Mouse (Mus musculus) gastrocnemius, adult 8-10 months (tissue): ENCODE measurements around the gene Dok1. TPM values are rescaled to one million over a fixed set of nuclear protein-coding genes. Genes with fewer than 3 reads are reported as not detected.

Experiments
- DNase-seq, 2 experiments: peaks; one replicate each; pipeline ENCODE4 v3.0.0; 2022; ENCODE audit warnings: low spot score in 2 of 2
- total RNA-seq, 4 experiments: library from RNA; stranded (reverse); gene quantifications; 2 replicates each; pipeline ENCODE4 v1.2.4; 2022

The Dok1 gene
- total RNA-seq, 4 experiments from 2014 or later, result 0.56 to 1.2 (median 1.1) TPM

DNA sequence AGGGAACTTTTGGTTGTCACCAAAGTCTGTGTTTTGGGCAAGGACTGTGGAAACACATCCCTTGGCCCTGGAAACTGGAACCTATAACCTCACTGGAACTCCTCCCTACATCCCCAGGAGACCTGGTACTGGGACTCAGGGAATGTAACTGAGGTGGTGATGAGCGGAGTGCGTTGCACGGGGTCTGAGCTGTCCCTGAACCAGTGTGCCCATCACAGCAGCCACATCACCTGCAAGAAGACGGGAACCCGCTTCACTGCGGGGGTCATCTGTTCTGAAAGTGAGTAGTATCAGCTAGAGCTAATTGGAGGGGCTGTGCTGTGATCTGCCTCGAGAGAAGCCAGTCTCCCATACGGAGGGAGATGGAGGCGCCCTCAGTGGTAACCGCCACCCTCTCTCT is 16.1 kb upstream of the Dok1 start:
- no peak for DNase-seq

DNA sequence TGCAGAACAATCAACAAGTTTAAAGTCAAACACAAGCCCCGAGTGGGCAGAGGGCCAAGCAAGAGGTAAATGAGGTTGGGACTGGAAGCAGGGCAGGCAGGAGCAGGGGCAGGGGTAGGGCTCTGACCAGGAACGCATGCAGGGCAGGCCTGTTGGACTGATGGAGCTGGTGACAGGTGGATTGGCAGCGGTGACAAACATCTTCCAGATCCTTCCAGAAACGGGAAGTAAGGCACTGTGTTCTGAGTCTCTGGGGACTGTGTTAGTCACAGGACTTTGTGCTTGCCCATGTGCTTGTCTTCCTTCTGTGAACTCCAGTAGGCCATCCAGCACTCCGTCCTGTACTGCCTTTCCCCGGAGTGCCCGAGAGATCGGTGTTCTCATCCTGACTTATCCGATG is 11.5 kb upstream of the Dok1 start:
- no peak for DNase-seq

DNA sequence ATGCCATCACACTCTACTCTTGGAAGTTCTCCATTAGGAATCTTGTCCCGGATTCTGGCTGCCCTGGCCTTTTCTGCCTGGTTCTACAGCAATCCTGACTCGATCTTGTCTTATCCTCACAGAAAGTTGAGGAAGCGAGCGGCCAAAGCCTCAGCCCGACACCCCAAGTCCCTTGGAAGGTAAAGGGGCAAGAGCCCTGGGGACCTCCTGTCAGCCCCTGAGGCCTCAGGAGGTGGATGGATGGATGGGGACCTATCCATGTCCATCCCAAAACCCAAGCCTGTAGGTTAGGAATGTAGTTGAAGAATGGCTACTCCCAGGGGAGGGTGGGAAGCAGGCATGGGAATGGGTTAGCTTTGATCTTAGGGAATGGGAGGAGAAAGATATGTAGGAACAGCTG is 10.7 kb upstream of the Dok1 start:
- DNase-seq, result no peak

DNA sequence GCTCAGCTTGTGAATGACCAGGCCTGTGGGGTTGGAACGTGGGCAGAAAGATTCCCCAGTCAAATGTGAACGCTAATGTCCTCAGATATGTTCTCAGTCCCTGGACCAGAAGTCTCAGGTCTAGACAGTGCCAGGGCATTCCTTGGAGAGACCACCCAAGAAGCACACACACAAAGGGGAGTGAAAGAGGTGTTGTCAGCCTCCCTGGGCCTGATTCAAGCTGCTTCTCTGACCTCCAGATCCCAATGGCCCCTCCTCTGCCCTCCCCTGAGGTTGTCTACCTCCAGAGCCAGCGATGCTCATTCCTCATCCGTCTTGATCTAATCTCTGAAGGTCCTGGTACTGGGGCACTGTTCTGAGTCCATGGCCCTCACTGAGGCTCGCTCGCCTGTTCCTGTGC is 10.3 kb upstream of the Dok1 start:
- DNase-seq, result no peak

DNA sequence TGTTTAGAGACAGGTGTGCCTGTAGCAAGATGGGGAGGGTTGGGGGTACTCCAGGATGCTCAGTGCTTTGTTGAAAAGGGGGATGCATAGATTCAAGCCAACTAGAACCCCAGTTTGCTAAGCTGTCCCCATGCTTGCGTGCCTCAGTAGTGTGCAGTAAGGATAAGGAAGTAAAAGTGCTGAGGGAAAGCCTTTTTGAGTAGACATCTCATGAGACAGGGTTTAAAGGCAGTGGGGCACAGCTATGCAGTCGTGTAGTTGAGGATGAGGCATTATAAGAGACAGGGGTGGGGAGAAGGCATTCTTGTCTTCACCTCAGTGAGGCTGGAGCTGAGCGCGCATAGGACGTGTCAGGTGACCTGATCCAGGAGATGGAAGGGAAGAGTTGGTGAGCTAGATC is 7.3 kb upstream of the Dok1 start:
- DNase-seq, result no peak

DNA sequence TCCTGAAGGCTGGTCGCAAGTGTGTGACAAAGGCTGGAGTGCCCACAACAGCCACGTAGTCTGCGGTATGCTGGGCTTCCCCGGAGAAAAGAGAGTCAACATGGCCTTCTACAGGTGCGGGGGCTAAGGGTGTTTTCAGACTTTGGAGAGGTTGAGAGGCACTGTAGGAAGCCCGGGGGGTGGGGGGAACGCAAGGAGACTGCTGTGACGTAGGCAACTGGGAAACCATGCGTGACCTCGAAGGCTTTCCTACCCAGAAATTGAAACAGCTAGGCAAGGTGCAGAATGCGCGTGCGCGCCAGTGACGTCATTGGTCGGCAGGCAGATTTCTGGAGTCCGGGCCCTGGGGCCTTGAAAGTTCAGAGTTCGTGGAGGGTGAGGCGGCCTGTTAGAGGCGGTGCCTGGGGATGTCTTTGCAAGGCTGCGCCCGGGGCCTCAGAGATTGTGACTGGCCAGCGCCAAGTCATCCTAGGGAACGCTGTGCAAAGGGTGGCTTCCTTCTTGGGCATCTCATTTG is 5.3 kb upstream of the Dok1 start:
- peak; percentile 88 to 89 for DNase-seq

DNA sequence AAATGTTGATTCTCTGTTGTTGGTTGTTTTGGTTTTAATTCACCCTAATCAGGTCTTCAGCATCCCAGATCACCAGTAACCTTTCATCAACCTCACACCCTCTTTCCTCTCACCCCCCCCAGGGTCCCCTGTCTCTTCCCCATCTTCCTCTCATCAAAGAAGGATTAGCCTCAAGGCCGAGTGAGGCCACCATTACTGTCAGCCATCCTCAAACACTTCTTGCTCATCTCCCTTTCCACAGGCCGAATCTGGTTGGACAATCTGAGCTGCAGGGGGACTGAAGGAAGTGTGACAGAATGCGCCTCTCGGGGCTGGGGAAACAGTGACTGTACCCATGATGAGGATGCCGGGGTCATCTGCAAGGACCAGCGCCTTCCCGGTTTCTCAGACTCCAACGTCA is 3.9 kb upstream of the Dok1 start:
- no peak for DNase-seq

DNA sequence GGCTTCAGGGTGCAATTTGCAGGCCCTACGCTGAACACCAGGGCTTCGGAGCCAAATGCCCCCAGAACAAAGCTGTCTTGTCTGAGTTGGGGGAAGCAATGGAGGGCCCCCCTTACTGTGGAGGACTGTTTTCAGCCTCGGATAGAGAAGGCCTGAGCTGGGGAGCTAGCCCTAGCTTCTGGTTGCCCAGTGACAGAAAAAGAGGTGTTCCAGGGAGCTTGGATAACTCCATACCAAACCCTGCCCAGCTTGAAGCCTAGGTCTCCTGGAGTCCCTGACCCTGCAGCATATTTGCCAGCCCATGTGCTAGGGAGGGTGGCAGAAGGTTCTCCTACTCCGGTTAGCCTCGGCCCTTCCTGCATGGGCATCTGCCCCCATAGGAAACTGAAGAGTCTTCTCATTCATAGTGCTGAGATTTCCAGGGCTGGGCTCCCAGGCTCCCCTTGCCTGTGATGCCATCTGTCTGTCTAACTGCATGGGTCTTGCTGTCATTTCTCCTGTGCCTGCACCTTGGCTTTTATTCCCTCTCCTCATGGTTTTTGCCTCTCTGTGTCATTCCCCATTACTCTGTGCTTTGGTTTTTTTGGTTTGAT is 1.3 kb upstream of the Dok1 start:
- no peak for DNase-seq

DNA sequence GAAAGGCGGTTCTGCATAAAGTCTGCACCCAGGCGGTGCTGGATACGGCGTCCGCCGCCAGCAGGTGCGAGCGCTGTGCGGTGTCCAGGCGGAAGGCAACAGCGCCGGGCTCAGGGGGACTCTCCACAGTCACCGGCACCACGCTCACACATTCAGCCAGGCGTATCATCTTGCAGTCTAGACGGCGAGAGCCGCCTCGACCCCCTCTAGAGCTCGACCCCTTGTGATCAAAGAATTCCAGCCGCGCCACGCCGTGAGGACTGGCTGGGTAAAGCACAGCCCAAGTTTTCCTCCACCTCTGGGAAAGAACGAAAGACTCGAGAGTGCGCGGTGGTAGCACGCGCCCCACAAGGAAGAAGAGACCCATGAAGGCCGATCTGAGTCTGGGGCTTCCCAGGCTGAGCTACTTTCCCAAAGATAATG is 491 bp downstream of the Dok1 start:
- DNase-seq, result no peak

DNA sequence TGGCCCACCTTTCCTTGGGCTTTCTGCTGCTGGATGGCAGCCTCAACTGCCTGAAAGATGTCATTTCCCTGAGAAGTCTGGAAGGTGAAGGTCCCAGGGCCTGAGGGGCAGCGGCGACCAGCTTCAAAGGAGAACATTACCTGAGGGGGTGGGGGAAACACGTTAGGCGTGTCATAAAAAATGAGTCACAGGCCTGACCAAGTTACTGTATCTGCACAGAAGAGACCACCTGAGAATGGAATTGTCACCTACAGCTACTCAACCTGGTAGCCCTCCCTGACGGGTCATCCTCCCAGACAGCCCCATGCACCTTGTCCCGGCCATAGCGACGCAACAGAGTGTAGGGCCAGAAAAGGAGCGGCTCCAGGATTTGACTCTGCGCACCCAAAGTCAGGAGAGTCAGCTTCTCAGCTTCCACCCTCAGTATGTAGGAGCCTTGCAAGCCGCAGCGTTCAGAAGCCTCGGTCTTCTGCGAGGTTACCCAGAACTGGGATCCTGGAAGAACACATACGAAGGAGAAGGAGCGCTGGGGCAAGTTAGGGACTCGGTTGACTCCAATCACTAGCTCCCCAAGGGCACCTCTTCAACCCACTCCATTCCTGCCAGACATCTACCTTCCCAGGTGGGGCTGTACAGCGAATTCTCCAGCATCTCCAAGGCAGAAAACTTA is 1.2 kb downstream of the Dok1 start:
- no peak for DNase-seq

DNA sequence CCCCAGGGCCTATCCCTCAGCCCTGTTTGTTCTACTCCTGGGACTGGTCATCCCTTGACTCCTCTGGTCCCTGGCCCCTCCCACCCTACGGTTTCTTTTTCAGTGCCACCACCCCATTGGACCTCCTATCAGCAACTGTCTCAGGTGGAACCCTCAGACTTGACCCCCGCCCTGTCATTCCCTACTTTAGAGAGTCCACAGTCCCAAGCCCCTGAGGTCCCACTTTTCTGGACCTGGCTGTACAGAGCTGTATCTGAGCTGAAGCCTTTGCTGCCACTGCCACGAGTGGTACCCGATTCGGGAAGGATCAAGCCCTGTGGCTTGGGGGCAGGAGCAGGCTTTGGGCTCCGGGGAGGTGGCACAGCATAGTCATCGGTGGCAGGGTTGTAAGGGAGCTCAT is 2.2 kb downstream of the Dok1 start:
- DNase-seq, result no peak

DNA sequence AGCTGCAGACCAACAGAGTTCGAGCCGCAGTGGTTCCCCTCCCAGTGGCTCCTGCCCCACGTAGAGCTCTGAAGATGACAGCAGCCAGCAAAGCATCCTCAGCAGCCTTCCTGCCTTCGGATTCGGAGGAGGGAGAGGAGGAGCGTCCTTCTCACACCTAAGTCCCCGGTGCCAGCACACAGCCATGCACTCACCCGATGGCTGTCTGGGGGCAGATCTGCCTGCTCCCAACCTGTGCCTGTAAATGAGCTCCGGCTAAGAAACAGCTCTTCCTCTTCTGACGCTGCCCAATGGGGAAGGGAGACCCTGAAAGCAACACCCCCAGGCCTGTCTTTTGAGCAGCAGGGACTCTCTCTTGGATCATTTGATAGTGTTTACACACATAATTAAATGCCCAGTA is 3.5 kb downstream of the Dok1 start:
- no peak for DNase-seq

DNA sequence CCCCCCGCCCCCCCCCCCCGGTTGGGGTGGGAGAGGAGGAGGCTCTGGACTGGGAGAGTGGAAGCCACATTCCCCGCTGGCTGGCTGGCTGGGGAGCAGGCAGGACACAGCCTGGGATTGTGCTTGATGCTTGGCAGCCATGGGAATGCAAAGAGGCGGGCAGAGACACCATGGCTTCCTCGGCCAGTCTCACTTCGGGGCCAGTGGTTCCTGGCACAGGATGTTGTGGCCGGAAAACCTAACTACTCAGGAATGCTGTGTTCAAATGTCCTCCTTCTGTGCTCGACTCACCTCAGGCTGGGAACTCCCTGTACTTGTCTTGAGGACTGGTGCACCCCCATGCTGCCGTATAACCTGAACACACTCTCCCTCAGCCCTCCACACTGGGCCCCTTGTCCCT is 5.6 kb downstream of the Dok1 start:
- no peak for DNase-seq

DNA sequence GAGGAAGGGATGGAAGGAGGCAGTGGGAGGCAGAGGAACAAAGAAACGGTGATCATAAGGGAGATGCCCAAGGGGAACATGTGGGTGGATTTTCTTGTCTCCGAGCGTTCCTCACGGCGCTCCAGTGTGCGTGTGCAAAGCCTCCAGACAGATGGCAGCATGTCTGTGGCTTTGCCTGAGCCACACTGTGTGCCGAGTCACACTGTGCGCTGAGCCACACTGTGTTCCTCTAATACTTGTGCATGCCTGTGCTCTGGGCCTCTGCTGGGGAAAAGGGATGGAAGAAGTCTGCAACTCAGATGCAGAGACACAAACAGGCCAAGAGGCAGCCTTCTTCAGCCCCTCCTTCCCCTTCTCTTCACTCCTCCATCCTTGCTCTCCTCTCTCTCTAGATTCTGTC is 6.0 kb downstream of the Dok1 start:
- DNase-seq, result no peak

DNA sequence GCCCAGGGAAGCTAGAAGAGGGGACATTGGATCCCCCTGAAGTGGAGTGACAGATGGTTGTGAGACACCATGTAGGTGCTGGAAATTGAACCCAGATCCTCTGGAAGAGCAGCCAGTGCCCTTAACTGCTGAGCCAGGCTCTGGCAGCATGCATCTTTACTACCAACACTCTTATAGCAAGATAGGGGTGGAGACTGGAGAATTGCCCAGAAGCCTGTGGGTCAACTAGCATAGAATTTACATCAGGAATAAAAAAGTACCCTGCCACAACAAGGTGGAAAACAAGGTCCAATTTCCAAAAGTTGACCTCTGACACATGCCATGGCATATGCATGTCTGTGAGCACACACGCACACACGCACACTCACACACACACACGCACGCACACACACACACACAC is 8.1 kb downstream of the Dok1 start:
- no peak for DNase-seq

DNA sequence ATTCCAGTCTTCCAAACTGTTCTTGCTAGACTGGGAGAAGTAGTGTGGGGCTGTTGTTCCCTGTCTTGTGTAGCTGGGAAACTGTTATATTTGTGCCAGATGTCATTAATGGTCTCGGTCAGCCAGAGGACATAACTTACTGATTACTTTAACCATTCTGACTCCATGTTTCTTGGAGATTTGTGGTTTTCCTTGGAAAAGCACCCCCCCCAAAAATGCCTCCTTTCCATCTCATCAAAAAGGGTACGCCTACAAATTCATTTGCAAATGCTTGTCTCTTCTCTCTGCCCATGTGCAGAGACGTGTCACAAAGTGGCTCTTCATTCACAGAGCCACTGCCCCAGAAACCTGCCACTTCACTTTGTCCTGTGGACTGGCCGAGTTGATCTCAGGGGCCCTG is 8.8 kb downstream of the Dok1 start:
- no peak for DNase-seq

DNA sequence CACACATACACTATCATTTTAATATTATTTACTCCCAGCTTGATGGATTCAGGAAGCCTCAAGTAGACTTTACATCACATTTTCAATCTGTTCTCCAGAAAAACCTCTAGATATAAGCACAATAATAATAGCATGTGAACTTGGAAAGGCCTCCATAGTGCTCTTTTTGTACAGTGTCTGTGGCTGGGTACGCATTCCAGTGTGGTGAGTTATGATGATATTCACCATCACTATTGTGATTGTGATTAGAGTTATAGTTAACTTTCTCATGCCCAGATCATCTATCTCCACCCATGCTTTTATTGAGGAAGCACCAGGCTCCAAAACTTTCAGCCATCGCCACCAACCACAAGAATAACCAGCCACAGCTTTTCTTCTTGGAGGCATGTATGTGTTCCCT is 9.5 kb downstream of the Dok1 start:
- DNase-seq, result no peak

DNA sequence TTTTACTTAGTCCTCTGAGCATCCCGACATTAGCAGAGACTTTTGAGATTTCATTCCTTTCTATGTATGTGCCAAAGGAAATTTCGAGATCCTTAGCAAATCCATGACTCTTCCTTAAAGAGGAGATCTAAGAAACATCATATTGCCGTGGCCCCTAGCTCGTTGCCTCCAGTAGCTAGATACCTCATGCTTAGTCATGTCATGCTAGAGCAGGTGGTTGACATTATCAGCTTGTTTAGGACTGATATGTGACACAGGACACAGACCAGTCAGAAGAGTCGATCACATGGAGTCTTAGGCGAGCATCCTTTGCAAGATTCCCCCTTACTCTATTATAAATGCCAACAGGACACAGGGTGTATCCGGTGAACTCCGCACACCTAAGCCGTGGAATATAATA is 10.3 kb downstream of the Dok1 start:
- no peak for DNase-seq

DNA sequence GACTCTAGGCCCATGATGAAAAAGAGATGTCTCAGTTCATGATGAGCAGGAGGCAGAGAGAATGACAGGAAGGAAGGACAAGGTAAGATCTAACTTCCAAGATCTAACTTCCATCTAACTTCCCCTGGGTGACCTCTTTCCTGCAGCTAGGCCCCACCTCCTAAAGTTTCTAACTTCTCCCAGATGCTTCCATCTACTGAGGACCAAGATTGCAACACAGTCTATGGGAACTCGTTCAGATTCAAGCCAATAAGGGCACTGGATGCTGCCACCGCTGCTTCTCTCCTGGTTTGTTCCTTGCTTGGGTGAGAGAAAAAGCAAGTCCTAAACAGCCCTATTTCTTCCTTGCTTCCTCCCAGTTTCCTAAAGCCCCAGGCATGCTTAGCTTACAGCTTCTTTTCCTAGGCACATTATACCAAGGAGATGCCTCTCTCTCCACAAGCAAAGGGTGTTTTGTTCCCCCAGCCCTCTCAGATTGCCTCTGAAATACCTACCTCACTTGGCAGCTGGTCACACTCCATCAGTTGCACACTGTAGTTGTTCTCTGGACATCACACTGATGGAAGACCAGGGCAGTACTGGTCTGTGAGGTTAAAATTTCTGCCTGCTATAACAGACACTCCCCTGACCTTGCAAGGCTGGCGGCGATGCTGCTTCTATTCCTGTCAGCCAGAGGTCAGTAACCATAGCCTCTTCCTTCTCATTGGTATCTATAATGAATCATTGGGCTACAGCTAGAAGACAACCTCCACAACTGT is 12.3 kb downstream of the Dok1 start:
- no peak for DNase-seq

DNA sequence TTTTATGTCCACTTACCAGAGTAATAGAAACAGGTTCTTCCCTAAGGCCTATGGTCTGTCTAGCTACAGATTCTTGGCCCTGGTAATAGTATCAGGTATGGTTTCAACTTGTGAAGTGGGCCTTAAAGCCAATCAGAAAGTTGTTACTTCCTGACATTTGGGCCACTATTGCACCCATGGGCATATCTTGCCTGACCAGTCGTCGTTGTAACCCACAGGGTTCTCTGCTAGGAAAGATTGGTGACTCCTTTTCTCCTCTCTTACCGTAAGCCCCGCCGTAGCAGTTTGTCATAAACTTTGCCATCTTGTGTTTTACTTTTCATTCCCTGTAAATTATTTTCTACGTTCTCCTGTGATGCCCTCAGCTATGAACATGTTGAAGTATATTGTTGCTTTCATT is 13.2 kb downstream of the Dok1 start:
- no peak for DNase-seq

DNA sequence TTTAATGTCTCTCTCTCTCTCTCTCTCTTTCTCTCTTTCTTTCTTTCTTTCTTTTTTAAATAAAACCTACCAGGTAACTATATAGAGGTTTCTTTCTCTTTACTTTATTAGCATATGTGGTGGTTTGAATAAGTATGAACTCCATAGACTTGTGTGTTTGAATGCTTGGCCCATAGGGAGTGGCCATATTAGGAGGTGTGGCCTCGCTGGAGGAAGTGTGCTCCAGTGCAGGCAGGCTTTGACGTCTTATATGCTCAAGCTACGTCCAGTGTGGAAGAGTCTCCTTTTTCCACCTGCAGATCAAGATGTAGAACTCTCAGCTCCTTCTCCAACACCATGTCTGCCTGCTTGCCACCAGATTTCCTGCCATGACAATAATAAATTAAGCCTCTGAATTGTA is 14.2 kb downstream of the Dok1 start:
- no peak for DNase-seq

DNA sequence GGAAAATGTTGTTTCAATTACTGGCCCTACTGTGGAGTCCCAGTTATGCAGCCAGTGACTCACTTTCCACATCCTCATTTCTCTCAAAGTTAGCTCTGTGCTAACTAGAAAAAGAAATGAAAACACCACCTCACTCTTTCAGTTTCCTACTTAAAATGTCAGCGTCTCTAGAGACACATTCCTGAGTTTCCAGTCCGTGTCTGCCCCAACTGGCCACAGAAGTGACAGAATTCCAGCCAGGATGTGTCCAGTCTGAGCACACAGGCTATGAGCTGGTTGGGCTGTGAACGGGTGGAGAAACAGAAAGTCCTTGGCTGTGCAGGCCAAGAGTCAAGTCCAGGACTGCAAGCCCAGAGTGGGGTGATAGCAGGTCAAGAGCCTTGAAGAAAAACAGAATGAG is 16.1 kb downstream of the Dok1 start:
- peak; percentile 45 to 52 for DNase-seq

DNA sequence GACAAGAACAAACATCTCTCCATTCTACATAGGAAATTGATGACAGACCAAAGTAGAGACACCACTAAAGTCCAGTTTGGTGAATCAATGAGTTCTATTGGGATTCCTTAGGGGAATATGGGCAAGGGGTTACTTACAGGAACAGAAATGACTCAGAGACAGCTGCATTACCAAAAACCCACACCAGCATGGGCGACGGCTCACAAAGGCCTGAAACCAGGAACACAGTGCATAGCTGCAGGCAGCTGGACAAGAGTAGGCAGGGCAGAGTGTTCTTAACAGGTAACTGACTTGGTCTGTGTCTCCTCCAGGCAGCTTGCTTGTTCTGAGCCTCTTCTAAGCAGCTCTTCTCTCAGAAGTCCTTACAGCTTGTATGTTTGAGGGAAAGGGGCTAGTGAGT is 17.5 kb downstream of the Dok1 start:
- no peak for DNase-seq
